Mouse (Mus musculus) colon, adult 2 months (tissue): ENCODE data around the gene Fank1. TPM values are rescaled to one million over a fixed set of nuclear protein-coding genes. Genes with fewer than 3 reads are reported as not detected.

ENCODE experiments used
- polyA plus RNA-seq: library from polyadenylated mRNA; depleted of rRNA; stranded (reverse); fragments of >200 nt; gene quantifications from 2 replicates; pipeline ENCODE4 v1.2.3, GENCODE M21; 2012; rRNA removed

The Fank1 gene
- 0.21 and 0.29 TPM in 2 replicates for polyA plus RNA-seq

GRCm38 (mm10) chr7:133776626-133776996 is at the start of gene Fank1:
TSS of gene Fank1 (plus strand) at chr7:133776861.

GRCm38 (mm10) chr7:133782717-133783435 is 6.2 kb downstream of the Fank1 start, which contains the start of gene Dhx32:
TSS of gene Dhx32 (minus strand) at chr7:133782726.

Other genes starting within 250 kb of the Fank1 start
- gene Tex36, start 174.7 kb upstream of the Fank1 start, polyA plus RNA-seq: not detected in 2 replicates
- 5.7 and 6.4 TPM in 2 replicates for gene Edrf1, start 139.3 kb upstream of the Fank1 start, polyA plus RNA-seq
- 0.07 TPM in 1 of 2 replicates, not detected in the other for gene Mmp21, start 96.8 kb upstream of the Fank1 start, polyA plus RNA-seq
- gene Bccip, start 67.5 kb upstream of the Fank1 start, polyA plus RNA-seq: 9.9 and 16.3 TPM in 2 replicates
- 15.7 and 16.6 TPM in 2 replicates for gene Uros, start 66.8 kb upstream of the Fank1 start, polyA plus RNA-seq
- 52.3 and 53.7 TPM in 2 replicates for gene Dhx32, start 5.9 kb downstream of the Fank1 start, polyA plus RNA-seq